Mouse (Mus musculus) bone marrow macrophage, adult 2 months (primary cell): ENCODE measurements around the gene Sirt4.
"Not testable (repeated sequence)": the region's sequence is repeated elsewhere in the genome, so short reads cannot be mapped to it uniquely, and the experiment has no call there.

Source experiments
- CTCF ChIP-seq: IDR thresholded peaks from 2 replicates; pipeline ENCODE4 v1.5.1; 2012; ENCODE audit warnings: low read depth, mild to moderate bottlenecking, low read length, moderate library complexity
- POLR2A ChIP-seq: IDR thresholded peaks from 2 replicates; pipeline ENCODE4 v1.6.1; 2012; ENCODE audit warnings: mild to moderate bottlenecking, low read depth, low read length, borderline replicate concordance

- TF ChIP-seq CTCF, POLR2A: not testable (repeated sequence)
These were observed 21.1 kb upstream of the Sirt4 start for GRCm38 (mm10) chr5:115505617-115506016.
